Mouse (Mus musculus) urinary bladder, postnatal 14 days (tissue): ENCODE data around the gene Gkap1.

Experiments
- DNase-seq: peaks from one replicate; pipeline ENCODE4 v3.0.0; 2021; ENCODE audit warnings: low spot score

Gene Gkap1

DNA sequence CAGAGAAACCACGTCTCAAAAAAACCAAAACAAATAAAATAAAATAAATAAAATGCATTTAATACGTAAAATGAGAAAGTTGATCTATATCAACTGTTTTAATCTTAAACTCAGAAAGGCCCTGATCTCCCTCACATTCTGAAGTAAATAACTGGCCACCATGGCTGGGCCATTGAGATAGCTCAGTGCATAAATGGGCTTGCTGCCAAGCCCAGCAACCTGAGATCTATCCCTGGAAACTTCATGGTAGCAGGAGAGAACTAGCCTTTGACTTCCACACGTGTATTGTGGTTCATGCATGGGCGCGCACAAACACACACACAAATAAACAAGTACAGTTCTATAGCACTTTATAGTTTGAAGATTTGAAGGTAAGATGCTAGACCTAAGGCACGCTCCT is 74.2 kb downstream of the Gkap1 start:
- DNase-seq = no peak

DNA sequence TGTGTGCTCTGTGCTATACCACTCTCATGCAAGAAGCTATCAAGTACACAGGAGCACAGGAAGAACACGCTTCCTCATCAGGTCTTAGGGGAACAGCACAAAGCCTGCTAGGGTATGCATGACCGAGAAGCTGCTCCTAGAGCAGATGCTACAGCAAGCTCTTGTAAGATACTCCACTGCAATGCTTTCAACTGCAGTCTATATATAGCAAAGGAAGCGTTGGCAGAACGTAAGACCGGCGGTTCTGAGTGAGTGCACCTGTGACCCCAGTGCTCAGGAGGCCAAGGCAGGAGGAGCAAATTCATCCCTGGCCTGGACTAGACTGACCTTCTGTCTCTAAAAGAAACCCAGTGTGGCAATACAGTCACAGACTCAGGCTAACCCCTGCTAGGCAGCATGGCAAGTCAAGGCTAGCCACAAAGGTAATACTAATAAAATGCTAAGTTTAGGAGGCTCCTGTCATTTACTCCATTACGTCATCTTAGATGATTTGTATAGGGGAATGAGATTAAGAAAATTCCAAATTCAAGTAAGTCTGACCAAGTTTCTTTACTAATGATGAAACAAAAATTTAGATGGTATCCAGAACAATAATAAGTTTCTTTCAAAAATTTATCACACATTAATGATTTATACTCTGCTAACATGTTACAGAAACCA is 77.4 kb downstream of the Gkap1 start:
- DNase-seq = no peak

DNA sequence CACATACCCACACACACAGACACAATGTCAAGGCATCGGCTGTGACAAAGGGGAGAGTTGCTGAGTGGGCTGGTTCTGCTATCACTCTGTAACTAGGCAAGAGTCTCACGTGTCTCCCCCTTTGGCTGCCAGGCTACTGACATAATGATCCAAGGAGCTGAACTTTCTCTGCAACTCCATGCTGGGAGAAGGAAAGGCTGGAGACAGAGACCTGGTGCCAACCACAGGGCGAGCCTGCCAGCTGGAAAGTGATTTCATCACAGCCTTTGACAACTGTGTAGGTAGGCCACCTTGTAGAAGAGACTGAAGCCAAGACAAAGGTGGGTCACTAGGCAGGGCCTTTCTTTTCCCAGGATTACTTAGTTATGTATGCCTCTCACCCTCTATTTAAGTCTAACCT is 78.3 kb downstream of the Gkap1 start:
- no peak for DNase-seq

DNA sequence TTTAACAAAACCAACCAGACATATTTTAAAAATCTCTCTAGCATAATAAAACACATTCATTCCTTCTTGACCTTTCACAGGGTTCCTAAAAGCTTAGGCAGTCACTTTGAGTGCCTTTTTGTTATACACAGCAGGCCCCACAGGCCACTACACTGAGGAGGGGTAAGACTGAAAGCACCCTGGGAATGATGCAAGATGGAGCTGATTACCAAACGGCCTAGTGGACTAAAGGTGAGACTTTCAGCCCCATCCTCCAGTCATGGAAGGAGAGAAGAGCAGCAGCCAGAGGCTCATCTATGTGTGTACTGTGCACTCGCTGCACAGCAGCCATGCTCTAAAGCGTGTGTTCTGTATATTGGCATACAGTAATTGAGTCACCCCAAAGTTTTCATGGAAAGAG is 80.6 kb downstream of the Gkap1 start:
- DNase-seq = no peak

DNA sequence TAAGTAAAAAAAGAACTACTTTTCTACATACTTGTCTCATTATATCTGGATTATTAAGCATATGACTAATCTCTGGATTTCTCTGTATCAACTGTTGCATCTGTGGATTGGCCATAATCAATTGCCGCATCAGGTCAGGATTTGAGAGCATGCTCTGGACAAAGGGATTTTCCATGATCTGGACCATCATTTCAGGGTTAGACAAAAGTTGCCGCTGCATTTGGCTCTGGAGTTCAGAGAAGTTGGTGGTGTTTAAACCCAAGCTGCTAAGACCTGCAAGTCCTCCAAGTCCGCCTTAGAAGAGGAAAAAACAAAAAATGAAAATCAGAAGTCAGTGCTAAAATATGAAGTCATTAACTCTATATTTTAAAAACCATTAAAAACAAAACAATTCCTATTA is 82.3 kb downstream of the Gkap1 start:
- DNase-seq = no peak

DNA sequence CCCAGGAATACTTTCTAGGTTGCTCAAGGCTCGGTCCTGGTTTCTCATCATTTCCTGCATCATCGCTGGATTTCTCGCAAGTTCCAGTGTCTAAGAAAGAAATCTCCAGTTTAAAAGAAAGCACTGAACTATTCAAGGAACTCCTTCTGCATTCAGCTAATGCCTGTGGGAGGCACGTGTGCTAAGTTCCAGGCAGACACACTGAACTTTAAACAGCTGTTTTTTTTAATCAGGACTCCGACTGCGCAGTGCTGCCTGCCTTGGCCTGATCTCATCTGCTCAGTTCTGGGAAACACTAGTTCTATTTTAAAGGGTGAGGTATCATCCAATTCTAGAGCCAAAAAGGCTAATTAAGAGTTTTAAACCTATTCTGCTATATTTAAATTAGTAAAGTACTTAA is 83.4 kb downstream of the Gkap1 start:
- no peak for DNase-seq

DNA sequence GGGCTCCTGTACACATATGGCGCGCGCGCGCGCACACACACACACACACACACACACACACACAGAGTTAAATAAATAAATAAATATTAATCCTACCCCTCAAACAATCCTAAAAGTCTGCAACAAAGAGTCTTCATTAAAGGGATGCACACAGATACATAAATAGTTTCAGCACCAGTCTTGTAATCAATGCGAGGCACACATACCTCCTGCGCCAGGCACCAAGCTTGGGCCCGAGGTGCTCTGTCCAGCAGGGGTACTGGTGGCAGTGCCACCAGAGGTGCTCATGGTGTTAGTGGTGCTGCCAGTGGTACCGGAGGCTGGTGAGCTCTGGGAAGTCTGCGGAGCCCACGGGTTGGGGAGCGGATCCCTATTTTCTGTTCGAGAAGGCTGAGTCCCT is 84.0 kb downstream of the Gkap1 start:
- DNase-seq = no peak

DNA sequence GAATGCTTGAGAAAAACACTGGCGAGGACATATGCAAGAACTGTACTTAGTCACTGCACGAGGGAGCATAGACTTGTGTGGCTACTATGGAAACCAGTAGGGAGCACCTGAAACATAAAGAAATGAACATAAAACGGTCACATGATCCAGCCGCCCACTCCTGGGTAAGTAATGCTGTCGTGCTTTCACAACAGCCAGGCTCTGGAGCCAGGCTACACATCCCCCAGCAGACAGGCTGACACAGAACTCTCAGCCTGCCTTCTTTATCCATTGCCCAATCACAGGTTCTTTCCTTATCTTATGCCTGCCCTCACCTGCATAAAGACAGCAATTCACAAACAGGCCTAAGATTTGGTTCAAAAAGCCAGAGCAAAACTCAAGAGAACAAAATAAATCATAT is 86.0 kb downstream of the Gkap1 start:
- no peak for DNase-seq

DNA sequence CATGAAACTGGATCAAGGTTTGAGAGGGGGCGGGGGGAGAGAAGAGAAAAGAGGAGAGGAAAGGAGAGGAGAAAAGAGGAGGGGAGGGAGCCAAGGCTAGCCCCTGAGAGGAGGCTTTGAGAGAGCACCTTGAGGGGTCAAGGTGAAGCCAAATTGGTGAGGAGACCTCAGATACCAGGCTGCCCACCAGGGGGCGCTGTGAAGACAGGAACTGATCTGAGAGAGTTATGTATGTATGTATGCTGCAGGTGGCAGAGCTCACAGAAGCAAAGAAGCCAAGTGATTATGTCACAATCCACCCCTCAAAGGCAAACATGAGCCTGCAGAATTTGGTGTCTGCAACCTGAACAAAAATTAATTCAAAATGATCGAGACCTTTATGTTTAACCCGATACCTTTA is 87.1 kb downstream of the Gkap1 start:
- DNase-seq = peak; percentile 91

GRCm38 (mm10) chr13:58187751-58188150 is 87.7 kb downstream of the Gkap1 start:
- no peak for DNase-seq

GRCm38 (mm10) chr13:58186281-58186680 is 89.2 kb downstream of the Gkap1 start:
- DNase-seq = no peak

DNA sequence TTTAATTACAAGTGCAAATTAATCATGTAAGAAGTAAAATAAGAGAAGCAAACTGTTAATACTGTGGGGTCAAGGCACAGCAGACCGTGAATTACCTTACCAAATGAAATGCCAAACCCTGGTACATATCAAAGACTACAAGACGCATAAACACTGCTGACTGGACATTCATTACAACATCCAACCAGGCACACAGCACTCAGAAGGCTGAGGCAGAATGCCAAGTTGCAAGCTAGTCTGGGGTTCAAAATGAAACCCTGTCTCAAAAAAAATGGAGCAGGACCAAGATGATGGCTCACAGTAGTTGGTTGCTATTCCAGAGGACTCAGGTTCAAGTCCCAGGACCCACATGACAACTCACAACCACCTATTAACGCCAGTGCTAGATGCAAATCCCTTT is 91.4 kb downstream of the Gkap1 start:
- no peak for DNase-seq
